ENCODE assay signal across 25 mouse cellular contexts in genomic region chr13:117847290-117847689, GRCm38 (mm10).
"Had no signal": no experiment of that assay in that cellular context is flagged by ENCODE, and none has a peak within 500 bp of the region (broad histone marks: within the 10 kb centered on the region; RNA-seq: fewer than 3 reads in every experiment).

No protein-coding gene starts in this region.

- H3K27me3 ChIP-seq: kidney, embryonic 15.5 days; limb, embryonic 12.5 days; limb, embryonic 15.5 days; neural tube, embryonic 12.5 days; neural tube, embryonic 15.5 days had no signal

- H3K4me2 ChIP-seq: kidney, embryonic 15.5 days; limb, embryonic 12.5 days; limb, embryonic 15.5 days; liver, embryonic 11.5 days; lung, embryonic 14.5 days; midbrain, embryonic 11.5 days; neural tube, embryonic 12.5 days; neural tube, embryonic 15.5 days had no signal

- H3K9ac ChIP-seq: kidney, embryonic 15.5 days; limb, embryonic 12.5 days; limb, embryonic 15.5 days; liver, embryonic 14.5 days; liver, postnatal 0 days; lung, embryonic 14.5 days; neural tube, embryonic 12.5 days; neural tube, embryonic 15.5 days had no signal

- H3K4me1 ChIP-seq: kidney, embryonic 15.5 days; limb, embryonic 12.5 days; limb, embryonic 15.5 days; neural tube, embryonic 12.5 days; neural tube, embryonic 15.5 days had no signal

- H3K27ac ChIP-seq: kidney, embryonic 15.5 days; left cerebral cortex, adult 2 months; limb, embryonic 12.5 days; limb, embryonic 15.5 days; liver, embryonic 14.5 days; macrophage; neural tube, embryonic 12.5 days; neural tube, embryonic 15.5 days had no signal

- DNase-seq: kidney, adult 8-10 months; kidney, postnatal 10 days; kidney, postnatal 36 days; layer of hippocampus, postnatal 36 days; left cerebral cortex, postnatal 4 days; liver, postnatal 0 days; lung, embryonic 14.5 days; midbrain, embryonic 14.5 days; right cerebral cortex, adult 18-20 months; right cerebral cortex, postnatal 14 days; right cerebral cortex, postnatal 4 days; thymus, adult 2 months; thymus, postnatal 14 days; thymus, postnatal 4 days had no signal

- H3K4me3 ChIP-seq: kidney, embryonic 15.5 days; left cerebral cortex, adult 2 months; limb, embryonic 12.5 days; limb, embryonic 15.5 days; neural tube, embryonic 12.5 days; neural tube, embryonic 15.5 days had no signal

- H3K36me3 ChIP-seq: kidney, embryonic 15.5 days; limb, embryonic 12.5 days; limb, embryonic 15.5 days; neural tube, embryonic 12.5 days; neural tube, embryonic 15.5 days had no signal

- H3K9me3 ChIP-seq: kidney, embryonic 15.5 days; limb, embryonic 12.5 days; limb, embryonic 15.5 days; neural tube, embryonic 12.5 days; neural tube, embryonic 15.5 days had no signal

- ATAC-seq: liver, postnatal 0 days; lung, postnatal 0 days had no signal
